11 mouse cellular contexts compared by ENCODE assay signal in genomic region chr6:133959902-133960634, GRCm38 (mm10).
DNase-seq lines count a peak whose midpoint lies in the region; ATAC-seq and TF ChIP-seq lines count a peak whose summit lies in the region.
"Had no signal": no experiment of that assay in that cellular context is flagged by ENCODE, and none has a peak within 500 bp of the region (broad histone marks: within the 10 kb centered on the region; RNA-seq: fewer than 3 reads in every experiment).

No protein-coding gene starts in this region.

- TF ChIP-seq POLR2A in cerebellum, adult 2 months (IDR thresholded peaks at IDR 0.05; ENCODE audit: borderline replicate concordance, insufficient read depth, low read length): no peak

- intact Hi-C loops in heart, postnatal 10 days (cut with DNase I): loop anchor here (1.0 to 10.0 kb wide), 5 partner anchors 55 to 665 kb away; no protein-coding TSS in a partner anchor
- intact Hi-C loops in left cerebral cortex, postnatal 14 days (cut with DNase I): loop anchor here (1.0 to 10.0 kb wide), 3 partner anchors 77 to 645 kb away; partner anchors contain the start of gene Etv6

- H3K9me3 ChIP-seq in heart, embryonic 10.5 days: no peaks in the 10 kb centered on the region
- H3K9me3 ChIP-seq: liver, embryonic 12.5 days had no signal

- no peaks in the 10 kb centered on the region for H3K27me3 ChIP-seq in heart, embryonic 10.5 days (ENCODE audit: insufficient read depth, poor library complexity, severe bottlenecking)
- no peaks in the 10 kb centered on the region for H3K27me3 ChIP-seq in cerebellum, adult 2 months (ENCODE audit: control insufficient read depth, insufficient read depth, low read length)
- H3K27me3 ChIP-seq: liver, embryonic 12.5 days had no signal

- H3K4me3 ChIP-seq in heart, embryonic 10.5 days: no peak overlapping the region
- no peak overlapping the region for H3K4me3 ChIP-seq in cerebellum, adult 2 months (replicated peaks; ENCODE audit: insufficient read depth, low read depth, low read length)
- H3K4me3 ChIP-seq: left cerebral cortex, adult 2 months; liver, embryonic 12.5 days had no signal

- peak; percentile 45 for DNase-seq in heart, embryonic 10.5 days (ENCODE audit: low spot score)
- no peak for DNase-seq in heart, postnatal 10 days
- DNase-seq in 3T3-L1 (ENCODE audit: low read depth, low spot score) (peak; percentile 77), adipocyte (ENCODE audit: low spot score) (peak; percentile 14)
- no peak for DNase-seq in left cerebral cortex, postnatal 14 days (ENCODE audit: low spot score in 2 of 2)
- no peak for DNase-seq in cerebellum, adult 2 months
- no peak for DNase-seq in urinary bladder, postnatal 14 days (ENCODE audit: low spot score)

- TF ChIP-seq CTCF in cerebellum, adult 2 months (IDR thresholded peaks at IDR 0.05; ENCODE audit: borderline replicate concordance, insufficient read depth, low read depth, low read length): no peak

- peak; percentile 45 for ATAC-seq in granulocyte monocyte progenitor cell, adult 5-6 weeks (replicated peaks; ENCODE audit: poor library complexity, severe bottlenecking)
- ATAC-seq: liver, embryonic 12.5 days; lung, postnatal 0 days had no signal

- no peaks in the 10 kb centered on the region for H3K36me3 ChIP-seq in heart, embryonic 10.5 days
- H3K36me3 ChIP-seq: liver, embryonic 12.5 days had no signal

- H3K4me1 ChIP-seq in heart, embryonic 10.5 days: no peaks in the 10 kb centered on the region
- no peaks in the 10 kb centered on the region for H3K4me1 ChIP-seq in cerebellum, adult 2 months (ENCODE audit: control insufficient read depth, insufficient read depth, low read length)
- H3K4me1 ChIP-seq: liver, embryonic 12.5 days had no signal

- H3K27ac ChIP-seq in heart, embryonic 10.5 days: no peak overlapping the region
- H3K27ac ChIP-seq in cerebellum, adult 2 months (ENCODE audit: insufficient read depth, low read length): no peak overlapping the region
- H3K27ac ChIP-seq: left cerebral cortex, adult 2 months; liver, embryonic 12.5 days had no signal

- 80% methylated on average over 11 of the region's 11 CpGs for WGBS in heart, embryonic 10.5 days
- WGBS in cerebellum, adult 2 months: 75% methylated on average over 11 of the region's 11 CpGs

Comparison
In these comparisons a context has a peak if more than half of its experiments do, and no peak if none do; other contexts are left out.
1. DNase-seq: peak in heart, embryonic 10.5 days (single experiment), 3T3-L1 (single experiment) and adipocyte (single experiment); none in heart, postnatal 10 days (0 of 2), left cerebral cortex, postnatal 14 days (0 of 2), cerebellum, adult 2 months (0 of 2) and urinary bladder, postnatal 14 days (single experiment).